Mouse (Mus musculus) adrenal gland, postnatal 25 days (tissue): Measurements from ENCODE around the gene Adarb2. TPM values are rescaled to one million over a fixed set of nuclear protein-coding genes. Genes with fewer than 3 reads are reported as not detected.

Experiments used
- DNase-seq: peaks from one replicate; pipeline ENCODE4 v3.0.0; 2021; ENCODE audit warnings: mixed read lengths
- total RNA-seq: library from RNA; stranded (reverse); gene quantifications from 2 replicates; pipeline ENCODE4 v1.2.3, GENCODE M21; 2021

Adarb2 gene
- total RNA-seq, 1 experiment from 2014 or later, result 0.33 TPM

- DNase-seq, result no peak
Measured at GRCm38 (mm10) chr13:8805931-8806330, 603.3 kb downstream of the Adarb2 start.
